Mouse (Mus musculus): ENCODE results near the gene Gm21992.

GRCm38 (mm10) chr19:4842611-4843010, 31.2 kb upstream of the Gm21992 start:
- TF ChIP-seq CTCF (IDR thresholded peaks at IDR 0.05; ENCODE audit: extremely low read depth, insufficient read depth, low read length), result no peak
- no peak for TF ChIP-seq POLR2A (IDR thresholded peaks at IDR 0.05; ENCODE audit: extremely low read depth, insufficient read depth, low read length)

Data from cortical plate, adult 2 months (tissue).